Mouse (Mus musculus): ENCODE data around the gene Dlg4.
"Not testable (repeated sequence)": the region's sequence is repeated elsewhere in the genome, so short reads cannot be mapped to it uniquely, and the experiment has no call there.

Dlg4 gene

GRCm38 (mm10) chr11:69996161-69997061 lies 20.3 kb upstream of the Dlg4 start:
- DNase-seq (ENCODE audit: low read depth, low spot score): peak; percentile 42

- DNase-seq (ENCODE audit: low read depth, low spot score): peak; percentile 89
Measured at GRCm38 (mm10) chr11:69997070-69997509, 19.7 kb upstream of the Dlg4 start.

DNA sequence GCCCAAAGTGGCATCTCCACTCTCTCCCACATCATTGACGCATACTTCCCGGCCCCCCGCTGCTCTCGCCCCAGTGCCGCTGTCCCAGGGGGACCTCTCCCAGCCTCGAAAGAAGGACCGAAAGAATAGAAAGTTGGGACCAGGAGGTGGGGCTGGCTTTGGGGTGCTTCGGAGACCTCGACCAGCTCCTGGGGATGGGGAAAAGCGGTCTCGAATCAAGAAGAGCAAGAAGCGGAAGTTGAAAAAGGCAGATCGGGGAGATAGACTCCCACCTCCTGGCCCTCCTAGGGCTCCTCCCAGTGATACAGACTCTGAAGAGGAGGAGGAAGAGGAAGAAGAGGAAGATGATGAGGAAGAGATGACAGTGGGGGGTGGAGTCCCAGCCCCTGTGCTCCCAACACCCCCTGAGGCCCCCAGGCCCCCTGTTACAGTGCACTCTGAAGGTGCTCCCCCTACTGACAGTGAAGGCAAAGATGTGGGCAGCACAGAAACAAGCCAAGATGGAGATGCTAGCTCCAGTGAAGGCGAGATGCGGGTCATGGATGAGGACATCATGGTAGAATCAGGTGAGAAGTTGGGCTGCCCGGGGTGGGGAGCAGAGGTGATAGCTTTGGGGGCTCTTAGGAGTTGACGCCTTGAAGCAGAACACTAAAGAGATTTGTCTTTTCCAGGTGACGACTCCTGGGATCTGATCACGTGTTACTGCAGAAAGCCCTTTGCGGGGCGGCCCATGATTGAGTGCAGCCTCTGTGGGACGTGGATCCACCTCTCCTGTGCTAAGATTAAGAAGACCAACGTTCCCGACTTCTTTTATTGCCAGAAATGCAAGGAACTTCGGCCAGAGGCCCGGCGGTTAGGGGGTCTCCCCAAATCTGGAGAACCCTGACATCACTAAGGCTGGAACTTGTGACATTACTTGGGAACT lies 17.9 kb upstream of the Dlg4 start:
- DNase-seq (ENCODE audit: low read depth, low spot score): no peak

- DNase-seq (ENCODE audit: low read depth, low spot score): no peak
Measured at GRCm38 (mm10) chr11:69999666-70000065, 17.1 kb upstream of the Dlg4 start.

GRCm38 (mm10) chr11:70000396-70000898 lies 16.3 kb upstream of the Dlg4 start, which contains the start of gene Dvl2:
Dvl2 (plus strand) TSS chr11:70000595.
- DNase-seq (ENCODE audit: low read depth, low spot score): peak; percentile 98

DNA sequence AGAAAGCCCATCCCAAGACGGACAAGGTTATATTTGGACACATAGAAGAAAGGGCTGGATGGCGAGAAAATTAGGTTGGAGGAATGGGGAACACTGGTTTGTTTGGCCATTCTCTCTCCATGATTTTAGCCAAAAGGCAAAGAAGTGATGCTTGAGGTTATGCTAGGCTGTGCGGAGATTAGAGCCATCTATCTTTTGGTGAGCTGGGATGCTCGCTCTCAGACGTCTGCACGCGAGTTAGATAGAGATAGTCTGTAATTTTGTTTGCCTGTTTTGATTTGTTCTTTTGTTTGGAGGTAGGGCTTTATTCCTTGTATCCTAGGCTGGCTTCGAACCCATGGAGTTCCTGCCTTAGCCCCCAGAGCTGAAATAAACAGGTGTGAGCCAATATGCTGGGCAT lies 15.6 kb upstream of the Dlg4 start:
- no peak for DNase-seq (ENCODE audit: low read depth, low spot score)

GRCm38 (mm10) chr11:70001865-70002264 lies 14.9 kb upstream of the Dlg4 start:
- DNase-seq (ENCODE audit: low read depth, low spot score): peak; percentile 90

GRCm38 (mm10) chr11:70002471-70002870 lies 14.3 kb upstream of the Dlg4 start:
- no peak for DNase-seq (ENCODE audit: low read depth, low spot score)

DNA sequence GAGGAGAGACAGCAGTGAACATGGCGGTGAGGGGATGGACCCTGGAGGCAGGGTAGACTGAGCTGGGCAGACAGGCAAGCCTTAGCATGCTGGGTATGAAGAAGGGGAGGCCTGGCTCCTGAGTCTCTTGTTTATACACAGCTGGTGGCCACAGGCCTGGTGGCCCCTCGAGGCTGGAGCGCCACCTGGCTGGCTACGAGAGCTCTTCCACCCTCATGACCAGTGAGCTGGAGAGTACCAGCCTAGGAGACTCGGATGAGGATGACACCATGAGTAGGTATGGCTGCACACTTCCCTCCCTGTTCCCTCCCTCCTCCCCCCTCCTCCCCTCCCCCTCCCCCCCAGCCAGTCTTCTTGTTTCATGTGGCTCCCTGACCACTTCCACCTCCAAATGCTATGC lies 11.2 kb upstream of the Dlg4 start:
- DNase-seq (ENCODE audit: low read depth, low spot score): peak; percentile 63

DNA sequence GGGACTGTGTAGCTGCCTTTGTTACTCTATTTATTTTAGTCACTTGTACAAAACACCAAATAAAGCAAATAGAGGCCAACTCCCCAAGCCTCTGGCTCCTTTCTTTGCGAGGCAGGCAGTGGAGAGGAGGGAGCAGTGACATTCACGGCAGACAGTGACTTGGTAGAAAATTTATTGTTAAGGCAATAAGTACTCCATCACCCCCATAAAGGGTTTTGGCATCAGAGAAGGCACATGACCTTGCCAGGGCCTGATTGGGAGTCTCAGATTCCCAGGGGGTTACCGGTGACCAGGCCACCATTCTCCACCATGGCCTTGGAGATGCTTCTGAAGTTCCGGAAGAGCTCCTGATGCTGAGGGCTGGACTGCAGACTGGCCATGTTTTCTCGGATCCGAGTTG lies 6.7 kb upstream of the Dlg4 start:
- DNase-seq (ENCODE audit: low read depth, low spot score): no peak

GRCm38 (mm10) chr11:70010548-70010947 lies 6.2 kb upstream of the Dlg4 start:
- DNase-seq (ENCODE audit: low read depth, low spot score): no peak

DNA sequence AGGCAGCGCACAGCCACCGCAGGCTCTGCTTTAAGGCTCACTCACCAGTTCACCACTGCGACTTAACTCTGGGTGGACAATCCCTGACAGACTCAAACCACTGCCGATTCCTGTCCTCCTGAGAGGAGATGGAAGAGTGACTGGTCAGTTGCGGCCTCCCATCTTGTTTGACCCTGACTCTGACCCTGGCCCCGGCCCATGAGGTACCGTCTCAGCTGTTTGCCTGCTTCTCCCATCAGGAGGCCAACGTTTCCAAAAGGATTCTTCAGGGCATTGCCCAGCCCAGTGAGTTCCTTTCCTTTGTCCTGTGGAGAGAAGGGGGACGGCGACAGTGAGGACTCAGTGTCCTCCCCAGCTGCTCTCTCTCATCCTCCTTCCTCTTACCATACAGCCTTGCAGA lies 5.8 kb upstream of the Dlg4 start:
- DNase-seq (ENCODE audit: low read depth, low spot score): no peak

- DNase-seq (ENCODE audit: low read depth, low spot score): no peak
Measured at GRCm38 (mm10) chr11:70012931-70013330, 3.8 kb upstream of the Dlg4 start.

GRCm38 (mm10) chr11:70013408-70013807 lies 3.3 kb upstream of the Dlg4 start:
- no peak for DNase-seq (ENCODE audit: low read depth, low spot score)

GRCm38 (mm10) chr11:70014051-70014450 lies 2.7 kb upstream of the Dlg4 start:
- no peak for DNase-seq (ENCODE audit: low read depth, low spot score)

GRCm38 (mm10) chr11:70014880-70015558 lies 1.7 kb upstream of the Dlg4 start, which contains the start of gene Acadvl:
Acadvl (minus strand) TSS chr11:70015411.
- DNase-seq (ENCODE audit: low read depth, low spot score): peak; percentile 89

- no peak for DNase-seq (ENCODE audit: low read depth, low spot score)
Measured at GRCm38 (mm10) chr11:70015677-70016076, 1.1 kb upstream of the Dlg4 start.

- DNase-seq (ENCODE audit: low read depth, low spot score): not testable (repeated sequence)
Measured at GRCm38 (mm10) chr11:70016177-70016576, 565 bp upstream of the Dlg4 start.

DNA sequence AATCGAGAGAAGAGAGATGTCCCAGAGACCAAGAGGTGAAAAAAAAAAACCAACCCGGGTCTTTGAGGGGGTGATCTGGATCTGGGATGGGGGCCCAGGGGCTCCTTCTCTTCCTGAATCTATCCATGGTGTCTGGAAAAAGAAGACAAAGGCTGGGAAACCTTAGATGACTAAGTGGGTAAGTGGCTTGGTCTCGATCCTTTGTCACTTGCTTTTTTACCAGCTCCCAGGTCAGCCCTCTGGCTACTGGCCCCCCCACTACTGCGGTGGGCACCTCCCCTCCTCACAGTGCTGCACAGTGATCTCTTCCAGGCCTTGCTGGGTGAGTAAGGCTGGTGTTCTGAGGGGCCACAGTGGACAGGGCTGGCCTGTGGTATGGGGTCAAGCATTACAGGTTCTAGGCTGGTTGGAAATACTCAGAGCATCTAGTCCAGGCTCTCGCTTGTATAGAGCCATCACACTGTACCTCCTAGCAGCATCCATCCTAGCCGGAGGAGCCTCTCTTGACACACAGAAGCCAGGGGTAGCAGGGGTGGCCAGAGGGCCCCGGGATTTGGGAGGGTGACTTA lies 541 bp downstream of the Dlg4 start:
- no peak for DNase-seq (ENCODE audit: low read depth, low spot score)

- peak; percentile 35 for DNase-seq (ENCODE audit: low read depth, low spot score)
Measured at GRCm38 (mm10) chr11:70018131-70018990, 1.6 kb downstream of the Dlg4 start.
